Mouse (Mus musculus) forebrain, embryonic 12.5 days (tissue): ENCODE measurements at regions not wholly inside any gene's neighbourhood (a gene's known extent, or its start where the extent isn't known, plus 50 kb on each side); places are given as distances from the start of the nearest gene placed in this dataset.

Experiments
- ATAC-seq: fragments of 200-750 bp; cut with Nextera tagmentation; 2 replicates; pipeline ENCODE4 v1.8.0; 2017; ENCODE audit warnings: moderate TSS enrichment; ENCODE audit not compliant: low FRiP score
- H3K27ac ChIP-seq: fragments of 300-500 bp; sonication (generic); 2 replicates; pipeline ENCODE4 v1.5.1; 2016; ENCODE audit warnings: mild to moderate bottlenecking
- H3K27me3 ChIP-seq: fragments of 300-500 bp; sonication (generic); 2 replicates; pipeline ENCODE4 v1.6.1; 2016; ENCODE audit warnings: mild to moderate bottlenecking
- H3K36me3 ChIP-seq: fragments of 300-500 bp; sonication (generic); replicated peaks from 2 replicates; pipeline ENCODE4 v1.6.1; 2016; ENCODE audit warnings: mild to moderate bottlenecking
- H3K4me1 ChIP-seq: fragments of 300-500 bp; sonication (generic); 2 replicates; pipeline ENCODE4 v1.6.1; 2016
- H3K4me2 ChIP-seq: fragments of 300-500 bp; sonication (generic); 2 replicates; pipeline ENCODE4 v1.6.1; 2016; ENCODE audit warnings: mild to moderate bottlenecking, moderate library complexity
- H3K4me3 ChIP-seq: fragments of 300-500 bp; sonication (generic); replicated peaks from 2 replicates; pipeline ENCODE4 v1.5.1; 2016; ENCODE audit warnings: mild to moderate bottlenecking
- H3K9ac ChIP-seq: fragments of 300-500 bp; sonication (generic); 2 replicates; pipeline ENCODE4 v1.6.1; 2016; ENCODE audit warnings: mild to moderate bottlenecking
- H3K9me3 ChIP-seq: fragments of 300-500 bp; sonication (generic); 2 replicates; pipeline ENCODE4 v1.6.1; 2016
- WGBS: fragments of 180-500 bp; shearing (Covaris S2); methylation state at CpG from one replicate; pipeline ENCODE4 v1.1.7; 2016; 5-methylcytosine and 5-hydroxymethylcytosine counted together

DNA sequence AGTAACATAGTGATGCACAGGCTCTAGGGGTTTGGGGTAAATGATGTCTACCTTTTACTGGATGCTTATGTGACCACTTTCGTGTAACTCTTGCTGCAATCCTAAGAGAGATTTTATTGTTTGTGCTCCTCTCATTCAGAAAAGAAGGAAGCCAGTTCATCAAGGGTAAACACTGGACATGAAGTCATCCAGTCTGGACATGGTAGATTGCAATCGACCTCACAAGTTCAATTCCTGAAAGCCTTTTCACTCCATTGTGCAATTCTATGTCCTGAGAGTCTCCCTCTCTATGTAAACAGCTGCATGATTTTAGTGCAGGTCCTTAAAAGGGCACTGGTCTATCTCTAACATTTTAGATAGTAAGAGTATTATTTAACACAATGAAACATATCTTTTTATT lies 73.5 kb upstream of the Gm16223 start:
- H3K9me3 ChIP-seq, result no peaks in the 10 kb centered on the region
- 82% methylated on average over 2 of the region's 2 CpGs for WGBS

GRCm38 (mm10) chr5:41983556-41983955 lies 84.2 kb upstream of the Gm16223 start:
- no peak overlapping the region for H3K4me2 ChIP-seq
- no peak overlapping the region for H3K4me3 ChIP-seq
- ATAC-seq, result no peak
- no peaks in the 10 kb centered on the region for H3K36me3 ChIP-seq
- H3K27me3 ChIP-seq, result no peaks in the 10 kb centered on the region
- H3K4me1 ChIP-seq, result no peaks in the 10 kb centered on the region
- WGBS, result 67% methylated on average over 4 of the region's 4 CpGs
- no peak overlapping the region for H3K27ac ChIP-seq
- H3K9me3 ChIP-seq, result no peaks in the 10 kb centered on the region
- H3K9ac ChIP-seq, result no peak overlapping the region

More for the DNA sequence above, 73.5 kb upstream of the Gm16223 start:
- H3K4me1 ChIP-seq, result no peaks in the 10 kb centered on the region
- no peak overlapping the region for H3K4me3 ChIP-seq
- no peak overlapping the region for H3K9ac ChIP-seq
- no peak overlapping the region for H3K4me2 ChIP-seq
- no peak overlapping the region for H3K27ac ChIP-seq
- H3K36me3 ChIP-seq, result no peaks in the 10 kb centered on the region
- ATAC-seq, result no peak
- no peaks in the 10 kb centered on the region for H3K27me3 ChIP-seq

GRCm38 (mm10) chr5:41975535-41975934 lies 92.2 kb upstream of the Gm16223 start:
- H3K4me2 ChIP-seq, result no peak overlapping the region
- H3K9me3 ChIP-seq, result no peaks in the 10 kb centered on the region
- H3K4me1 ChIP-seq, result no peaks in the 10 kb centered on the region

DNA sequence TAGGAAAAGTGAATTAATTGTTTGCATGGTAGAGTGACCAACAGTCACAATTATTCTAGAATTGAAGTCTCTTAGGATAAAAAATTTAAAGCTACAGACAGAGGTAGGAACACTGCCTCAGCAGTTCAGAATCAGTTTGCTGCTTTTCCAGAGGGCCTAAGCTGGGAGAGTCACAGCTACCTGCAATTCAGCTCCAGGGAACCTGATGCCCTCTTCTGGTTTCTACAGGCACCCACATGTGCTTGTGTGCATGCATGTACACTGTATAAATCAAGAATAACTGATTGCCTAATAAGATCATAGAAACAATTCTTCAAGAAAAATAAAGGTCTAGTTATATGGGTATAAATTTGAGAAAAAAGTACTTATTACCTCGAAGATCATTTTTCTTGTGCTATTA lies 96.6 kb upstream of the Gm16223 start:
- Histone ChIP-seq H3K36me3 (no peaks in the 10 kb centered on the region), H3K27ac (no peak overlapping the region), H3K27me3 (no peaks in the 10 kb centered on the region), H3K4me1 (no peaks in the 10 kb centered on the region), H3K4me2 (no peak overlapping the region), H3K9me3 (no peaks in the 10 kb centered on the region), H3K4me3 (no peak overlapping the region), H3K9ac (no peak overlapping the region)
- ATAC-seq, result 0 out of 2 replicates have a peak, but pooled peaks have one; percentile 49
- WGBS, result 83% methylated on average over 1 of the region's 1 CpGs

More at GRCm38 (mm10) chr5:41975535-41975934, 92.2 kb upstream of the Gm16223 start:
- Histone ChIP-seq H3K36me3 (no peaks in the 10 kb centered on the region), H3K4me3 (no peak overlapping the region), H3K9ac (no peak overlapping the region), H3K27ac (no peak overlapping the region), H3K27me3 (no peaks in the 10 kb centered on the region)
- ATAC-seq, result no peak

- ATAC-seq, result no peak
Measured at GRCm38 (mm10) chr5:41966958-41967357, 100.8 kb upstream of the Gm16223 start.

DNA sequence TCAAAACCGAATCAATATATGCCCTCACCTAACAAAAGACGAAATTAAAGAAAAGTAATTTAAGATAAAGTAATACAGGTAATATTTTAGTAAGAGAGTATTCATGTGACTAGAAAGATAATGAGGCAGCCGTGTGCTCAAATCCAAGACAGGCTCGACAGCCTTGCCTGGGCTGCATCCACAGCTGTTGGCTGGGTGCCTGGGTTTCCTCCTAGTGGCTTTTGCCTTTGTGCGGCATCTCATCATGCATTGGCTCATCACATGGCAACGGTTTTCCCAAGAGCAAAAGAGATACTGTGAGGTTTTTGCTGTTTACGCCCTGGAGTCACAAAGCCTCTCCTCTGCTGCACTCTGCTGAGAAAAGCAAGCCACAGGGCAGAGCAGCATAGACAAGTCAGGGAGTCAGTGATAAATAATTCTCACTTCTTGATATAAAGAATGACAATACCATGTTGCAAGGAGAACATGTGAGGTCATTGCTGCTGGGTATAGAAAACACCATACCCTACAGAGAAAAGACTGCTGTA lies 103.1 kb upstream of the Bod1l start:
- no peaks in the 10 kb centered on the region for H3K4me1 ChIP-seq
- no peaks in the 10 kb centered on the region for H3K36me3 ChIP-seq
- ATAC-seq, result no peak
- no peak overlapping the region for H3K9ac ChIP-seq
- no peak overlapping the region for H3K27ac ChIP-seq
- no peaks in the 10 kb centered on the region for H3K9me3 ChIP-seq
- no peak overlapping the region for H3K4me3 ChIP-seq
- 82% methylated on average over 7 of the region's 7 CpGs for WGBS
- H3K27me3 ChIP-seq, result no peaks in the 10 kb centered on the region
- no peak overlapping the region for H3K4me2 ChIP-seq

More at GRCm38 (mm10) chr5:41966958-41967357, 100.8 kb upstream of the Gm16223 start:
- Histone ChIP-seq H3K27ac (no peak overlapping the region), H3K9me3 (no peaks in the 10 kb centered on the region), H3K9ac (no peak overlapping the region), H3K36me3 (no peaks in the 10 kb centered on the region), H3K4me1 (no peaks in the 10 kb centered on the region), H3K27me3 (no peaks in the 10 kb centered on the region), H3K4me2 (no peak overlapping the region), H3K4me3 (no peak overlapping the region)
- whole genome bisulfite sequencing, result 82% methylated on average over 1 of the region's 1 CpGs

DNA sequence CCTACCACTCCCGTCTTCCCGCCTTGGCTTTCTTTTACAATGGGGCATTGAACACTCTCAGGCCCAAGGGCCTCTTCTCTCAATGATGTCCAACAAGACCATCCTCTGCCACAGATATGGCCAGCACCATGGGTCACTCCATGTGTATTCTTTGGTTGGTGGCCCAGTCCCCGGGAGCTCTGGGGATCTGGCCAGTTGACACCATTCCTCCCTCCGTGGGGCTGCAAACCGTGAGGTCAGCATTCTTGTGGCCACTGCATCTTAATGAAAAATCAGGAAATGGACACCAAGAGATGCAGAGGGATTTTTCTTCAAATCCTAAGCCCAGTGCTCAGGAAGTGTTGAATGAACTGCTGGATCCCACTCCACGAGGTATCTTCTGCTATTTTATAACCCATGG lies 99.3 kb upstream of the Bod1l start:
- ATAC-seq, result no peak
- H3K9me3 ChIP-seq, result no peaks in the 10 kb centered on the region
- H3K27me3 ChIP-seq, result no peaks in the 10 kb centered on the region
- H3K4me3 ChIP-seq, result no peak overlapping the region
- no peaks in the 10 kb centered on the region for H3K4me1 ChIP-seq
- no peaks in the 10 kb centered on the region for H3K36me3 ChIP-seq
- H3K9ac ChIP-seq, result no peak overlapping the region
- no peak overlapping the region for H3K27ac ChIP-seq
- WGBS, result 88% methylated on average over 6 of the region's 6 CpGs
- H3K4me2 ChIP-seq, result no peak overlapping the region

DNA sequence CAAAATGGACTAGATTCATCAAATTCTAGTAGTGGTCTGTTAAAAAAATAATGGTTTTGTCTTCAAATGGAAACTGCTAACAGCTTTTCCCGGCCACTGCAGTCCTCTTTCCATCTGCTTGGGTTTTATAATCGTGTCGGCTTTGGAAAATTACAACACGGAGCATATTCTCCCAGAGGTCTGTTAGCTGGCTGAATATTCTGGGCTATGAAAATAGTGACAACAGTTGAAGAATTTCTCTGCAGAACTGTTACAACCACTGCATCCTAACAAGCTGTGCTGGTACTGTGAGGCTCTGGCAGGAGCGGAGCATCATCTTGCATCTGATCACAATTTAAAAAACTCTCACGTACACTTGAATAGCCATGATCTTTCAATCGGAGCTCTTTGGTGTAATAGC lies 98.0 kb upstream of the Bod1l start:
- Histone ChIP-seq H3K4me2 (no peak overlapping the region), H3K27me3 (no peaks in the 10 kb centered on the region), H3K4me3 (no peak overlapping the region), H3K9me3 (no peaks in the 10 kb centered on the region), H3K4me1 (no peaks in the 10 kb centered on the region), H3K9ac (no peak overlapping the region), H3K36me3 (no peaks in the 10 kb centered on the region), H3K27ac (no peak overlapping the region)
- no peak for ATAC-seq
- WGBS, result 88% methylated on average over 7 of the region's 7 CpGs

- 89% methylated on average over 1 of the region's 1 CpGs for WGBS
- ATAC-seq, result no peak
- no peak overlapping the region for H3K27ac ChIP-seq
- no peak overlapping the region for H3K4me2 ChIP-seq
- H3K4me1 ChIP-seq, result no peaks in the 10 kb centered on the region
- H3K27me3 ChIP-seq, result no peaks in the 10 kb centered on the region
- H3K4me3 ChIP-seq, result no peak overlapping the region
- H3K9me3 ChIP-seq, result no peaks in the 10 kb centered on the region
- H3K36me3 ChIP-seq, result no peaks in the 10 kb centered on the region
- H3K9ac ChIP-seq, result no peak overlapping the region
Measured at GRCm38 (mm10) chr5:41941216-41941615, 97.1 kb upstream of the Bod1l start.

GRCm38 (mm10) chr5:41939736-41940135 lies 95.6 kb upstream of the Bod1l start:
- ATAC-seq, result no peak
- 71% methylated on average over 4 of the region's 4 CpGs for WGBS
- H3K4me2 ChIP-seq, result no peak overlapping the region
- no peak overlapping the region for H3K4me3 ChIP-seq
- no peaks in the 10 kb centered on the region for H3K9me3 ChIP-seq
- H3K36me3 ChIP-seq, result no peaks in the 10 kb centered on the region
- H3K4me1 ChIP-seq, result no peaks in the 10 kb centered on the region
- no peaks in the 10 kb centered on the region for H3K27me3 ChIP-seq
- H3K9ac ChIP-seq, result no peak overlapping the region
- no peak overlapping the region for H3K27ac ChIP-seq

- Histone ChIP-seq H3K4me2 (no peak overlapping the region), H3K9me3 (no peaks in the 10 kb centered on the region), H3K27me3 (no peaks in the 10 kb centered on the region), H3K36me3 (no peaks in the 10 kb centered on the region), H3K27ac (no peak overlapping the region), H3K9ac (no peak overlapping the region), H3K4me3 (no peak overlapping the region), H3K4me1 (no peaks in the 10 kb centered on the region)
- 81% methylated on average over 5 of the region's 5 CpGs for WGBS
- no peak for ATAC-seq
Measured at GRCm38 (mm10) chr5:41910053-41910452, 65.9 kb upstream of the Bod1l start.

DNA sequence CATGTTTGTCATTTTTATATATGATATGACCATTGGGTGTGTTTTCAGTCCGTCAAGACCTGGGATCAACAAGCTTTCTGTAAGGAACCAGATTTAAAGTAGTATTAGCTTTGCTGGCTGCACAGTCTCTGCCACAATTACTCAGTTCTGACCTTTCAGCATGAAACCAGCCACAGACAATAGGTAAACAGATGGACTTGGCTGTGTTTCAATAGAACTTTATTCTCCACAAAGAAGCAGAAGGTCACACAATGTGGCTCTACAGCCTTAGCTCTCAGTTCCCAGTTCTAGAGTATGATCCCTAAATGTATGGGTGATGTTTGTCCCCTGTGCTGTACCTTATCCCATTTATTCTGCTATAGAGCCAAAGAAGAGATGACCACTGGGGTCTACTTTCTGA lies 63.6 kb upstream of the Bod1l start:
- Histone ChIP-seq H3K36me3 (no peaks in the 10 kb centered on the region), H3K9me3 (no peaks in the 10 kb centered on the region), H3K4me1 (no peaks in the 10 kb centered on the region), H3K4me2 (no peak overlapping the region), H3K27ac (no peak overlapping the region), H3K9ac (no peak overlapping the region), H3K27me3 (no peaks in the 10 kb centered on the region), H3K4me3 (no peak overlapping the region)
- WGBS, result 84% methylated on average over 1 of the region's 1 CpGs
- ATAC-seq, result no peak

- WGBS, result 63% methylated on average over 1 of the region's 1 CpGs
- no peak for ATAC-seq
Measured at GRCm38 (mm10) chr5:41904512-41904911, 60.4 kb upstream of the Bod1l start.

More at GRCm38 (mm10) chr5:41904512-41904911, 60.4 kb upstream of the Bod1l start:
- no peaks in the 10 kb centered on the region for H3K27me3 ChIP-seq
- H3K27ac ChIP-seq, result no peak overlapping the region
- H3K9ac ChIP-seq, result no peak overlapping the region
- H3K9me3 ChIP-seq, result no peaks in the 10 kb centered on the region
- H3K36me3 ChIP-seq, result no peaks in the 10 kb centered on the region
- no peaks in the 10 kb centered on the region for H3K4me1 ChIP-seq
- H3K4me2 ChIP-seq, result no peak overlapping the region
- no peak overlapping the region for H3K4me3 ChIP-seq
